Mouse (Mus musculus) central nervous system, embryonic 14 days (tissue): ENCODE results near the gene Gm7970. TPM values are rescaled to one million over a fixed set of nuclear protein-coding genes. Genes with fewer than 3 reads are reported as not detected.

Experiments used
- polyA plus RNA-seq: library from polyadenylated mRNA; depleted of rRNA; stranded (reverse); fragments of >200 nt; gene quantifications from 2 replicates; pipeline ENCODE4 v1.2.3, GENCODE M21; 2012; rRNA removed

Gene Gm7970
- polyA plus RNA-seq, result not detected in 2 replicates

GRCm38 (mm10) chr14:41555483-41555882 lies at the start of gene Gm7970:
Gene Gm7970 (minus strand): TSS chr14:41555583.

DNA sequence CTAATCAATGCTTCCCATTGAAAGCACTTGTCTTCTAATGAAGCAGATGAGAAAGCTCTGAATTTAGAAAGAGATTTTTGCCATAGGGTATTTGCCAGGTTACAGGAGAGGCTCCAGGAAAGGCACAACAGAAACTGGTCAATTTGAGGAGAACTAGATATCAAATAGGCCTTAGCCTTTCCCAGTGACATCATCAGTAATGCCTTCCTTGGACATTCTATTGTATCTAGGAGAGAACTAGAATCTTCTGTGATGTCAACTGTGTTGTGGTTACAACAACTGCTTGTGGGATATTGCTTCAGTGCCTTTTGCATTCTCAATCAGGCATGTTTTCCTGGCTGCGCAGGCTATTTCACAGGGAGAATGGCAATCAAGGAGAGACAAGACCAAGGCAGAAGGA lies 17.5 kb upstream of the Gm7970 start, which contains the start of gene 1700049E17Rik2:
Gene 1700049E17Rik2 (plus strand): TSS at position 301 of the 400 bp plus-strand sequence.

Other genes with a start within 250 kb of the Gm7970 start
- not detected in 2 replicates for gene Gm5798, start 207.0 kb downstream of the Gm7970 start, polyA plus RNA-seq
- not detected in 2 replicates for gene Gm7945, start 169.2 kb downstream of the Gm7970 start, polyA plus RNA-seq
- not detected in 2 replicates for gene Gm6482, start 147.3 kb downstream of the Gm7970 start, polyA plus RNA-seq
- gene Gm7954, start 102.1 kb downstream of the Gm7970 start, polyA plus RNA-seq, result not detected in 2 replicates
- not detected in 2 replicates for gene Gm3486, start 66.1 kb downstream of the Gm7970 start, polyA plus RNA-seq
- gene 1700049E17Rik2, start 17.6 kb upstream of the Gm7970 start, polyA plus RNA-seq, result not detected in 2 replicates
- gene Gm3072, start 69.0 kb upstream of the Gm7970 start, polyA plus RNA-seq, result not detected in 2 replicates
- not detected in 2 replicates for gene Gm3676, start 90.9 kb upstream of the Gm7970 start, polyA plus RNA-seq
- not detected in 2 replicates for gene Gm8068, start 146.3 kb upstream of the Gm7970 start, polyA plus RNA-seq
- gene Gm7929, start 195.0 kb upstream of the Gm7970 start, polyA plus RNA-seq, result not detected in 2 replicates
- not detected in 2 replicates for gene Gm47189, start 216.9 kb upstream of the Gm7970 start, polyA plus RNA-seq